Mouse (Mus musculus) midbrain, embryonic 10.5 days (tissue): ENCODE measurements around the gene Olfr1348. TPM values are rescaled to one million over a fixed set of nuclear protein-coding genes. Genes with fewer than 3 reads are reported as not detected.

ENCODE experiments used
- polyA plus RNA-seq: library from polyadenylated mRNA; unstranded; fragments of >200 nt; fragmentation: Nextera tagmentation; extraction: Ambion mirVana; gene quantifications from 2 replicates; pipeline ENCODE4 v1.2.1, GENCODE M21; 2016

The Olfr1348 gene
- polyA plus RNA-seq, 1 experiment from 2014 or later, result not detected

Other genes starting within 250 kb of the Olfr1348 start
- gene Zfp667, start 222.2 kb downstream of the Olfr1348 start, polyA plus RNA-seq, result 6.3 and 7.7 TPM in 2 replicates
- 5.2 and 8.0 TPM in 2 replicates for gene Zfp583, start 177.5 kb downstream of the Olfr1348 start, polyA plus RNA-seq
- 2.9 and 3.9 TPM in 2 replicates for gene Gm3854, start 165.0 kb downstream of the Olfr1348 start, polyA plus RNA-seq
- gene Zfp78, start 145.5 kb downstream of the Olfr1348 start, polyA plus RNA-seq, result 1.8 and 2.7 TPM in 2 replicates
- 10.2 and 12.7 TPM in 2 replicates for gene Zfp28, start 125.5 kb downstream of the Olfr1348 start, polyA plus RNA-seq
- gene Smim17, start 110.0 kb downstream of the Olfr1348 start, polyA plus RNA-seq, result 0.48 and 0.91 TPM in 2 replicates
- not detected in 2 replicates for gene Gm20715, start 98.5 kb downstream of the Olfr1348 start, polyA plus RNA-seq
- gene Olfr1344, start 70.1 kb downstream of the Olfr1348 start, polyA plus RNA-seq, result 0.19 TPM in 1 of 2 replicates, not detected in the other
- not detected in 2 replicates for gene Olfr1336, start 52.6 kb downstream of the Olfr1348 start, polyA plus RNA-seq
- gene Olfr1346, start 41.6 kb downstream of the Olfr1348 start, polyA plus RNA-seq, result not detected in 2 replicates
- gene Olfr5, start 21.8 kb downstream of the Olfr1348 start, polyA plus RNA-seq, result not detected in 2 replicates
- not detected in 2 replicates for gene Olfr1347, start 9.0 kb downstream of the Olfr1348 start, polyA plus RNA-seq
- not detected in 2 replicates for gene Olfr1349, start 14.2 kb upstream of the Olfr1348 start, polyA plus RNA-seq
- not detected in 2 replicates for gene Olfr1350, start 56.1 kb upstream of the Olfr1348 start, polyA plus RNA-seq
- 0.48 and 0.86 TPM in 2 replicates for gene Zim1, start 187.7 kb upstream of the Olfr1348 start, polyA plus RNA-seq
- 86.6 and 95.0 TPM in 2 replicates for gene Peg3, start 221.7 kb upstream of the Olfr1348 start, polyA plus RNA-seq
- gene Usp29, start 221.8 kb upstream of the Olfr1348 start, polyA plus RNA-seq, result 7.7 and 10.8 TPM in 2 replicates